Mouse (Mus musculus): ENCODE measurements around the gene Acyp1. TPM values are rescaled to one million over a fixed set of nuclear protein-coding genes. Genes with fewer than 3 reads are reported as not detected.

The Acyp1 gene
- 53.3 and 53.5 TPM in 2 replicates for polyA plus RNA-seq (2015; fragmentation: Nextera tagmentation; extraction: Ambion mirVana)

DNA sequence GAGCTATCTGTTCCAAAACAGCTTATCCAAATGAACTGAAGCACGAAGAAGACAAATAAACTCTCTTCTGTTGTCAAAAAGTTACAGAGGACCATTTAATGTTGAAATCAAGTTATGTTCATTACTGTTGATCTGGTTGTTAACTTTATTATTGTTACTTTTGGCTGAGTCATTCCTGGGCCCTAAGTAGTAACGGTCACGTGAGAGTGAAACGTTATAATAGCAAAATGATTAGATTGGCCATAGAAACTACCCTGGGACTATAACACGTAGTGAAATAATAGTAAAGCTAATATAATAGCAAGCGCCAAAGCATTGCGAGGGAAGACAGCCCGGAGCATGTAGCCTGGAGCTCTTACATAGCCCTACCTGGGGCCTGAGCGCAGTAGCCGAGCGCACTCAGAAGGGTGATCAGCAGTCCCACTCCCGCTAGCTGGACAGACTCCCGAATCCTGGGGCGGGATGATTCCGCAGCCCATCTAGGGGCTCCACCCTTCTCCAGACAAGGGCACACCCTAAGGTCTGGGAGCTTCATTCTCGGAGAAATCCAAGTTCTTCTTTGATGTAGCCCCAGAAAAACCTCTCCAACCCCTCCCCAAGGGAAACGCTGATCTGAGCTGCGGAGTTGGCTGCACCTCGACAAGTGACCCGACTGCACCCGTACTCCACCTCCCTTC lies at the start of gene Acyp1:
TSS of gene Acyp1 (minus strand) at position 630 of the 677 bp plus-strand sequence.
- H3K36me3 ChIP-seq: no peaks in the 10 kb centered on the region
- H3K4me3 ChIP-seq (replicated peaks): peak within 1 kb of the TSS; percentile 51
- no peaks in the 10 kb centered on the region for H3K9me3 ChIP-seq (replicated peaks)
- H3K9ac ChIP-seq (replicated peaks): peak within 1 kb of the TSS; percentile 55
- peak within 1 kb of the TSS; percentile 58 for H3K27ac ChIP-seq (replicated peaks)
- peak; percentile 63 for ATAC-seq (ENCODE audit: low FRiP score)
- peaks cover 21% of the 10 kb centered on the region for H3K4me1 ChIP-seq
- H3K4me2 ChIP-seq: peak within 1 kb of the TSS; percentile 93
- H3K27me3 ChIP-seq (replicated peaks): 0 out of 2 replicates have a peak, but pooled peaks cover 4% of the 10 kb centered on the region
- 8% methylated on average over 21 of the region's 21 CpGs for WGBS

GRCm38 (mm10) chr12:85337567-85338311 lies 49.5 kb upstream of the Acyp1 start:
- peaks cover 18% of the 10 kb centered on the region for H3K4me1 ChIP-seq
- 90% methylated on average over 6 of the region's 6 CpGs for WGBS
- H3K9ac ChIP-seq (replicated peaks): no peak overlapping the region
- no peak overlapping the region for H3K27ac ChIP-seq (replicated peaks)
- H3K9me3 ChIP-seq (replicated peaks): no peaks in the 10 kb centered on the region
- peaks cover 27% of the 10 kb centered on the region for H3K36me3 ChIP-seq
- H3K4me2 ChIP-seq: peak overlapping the region; percentile 90
- H3K4me3 ChIP-seq (replicated peaks): peak overlapping the region; percentile 96
- no peak for ATAC-seq (ENCODE audit: low FRiP score)
- H3K27me3 ChIP-seq (replicated peaks): no peaks in the 10 kb centered on the region

DNA sequence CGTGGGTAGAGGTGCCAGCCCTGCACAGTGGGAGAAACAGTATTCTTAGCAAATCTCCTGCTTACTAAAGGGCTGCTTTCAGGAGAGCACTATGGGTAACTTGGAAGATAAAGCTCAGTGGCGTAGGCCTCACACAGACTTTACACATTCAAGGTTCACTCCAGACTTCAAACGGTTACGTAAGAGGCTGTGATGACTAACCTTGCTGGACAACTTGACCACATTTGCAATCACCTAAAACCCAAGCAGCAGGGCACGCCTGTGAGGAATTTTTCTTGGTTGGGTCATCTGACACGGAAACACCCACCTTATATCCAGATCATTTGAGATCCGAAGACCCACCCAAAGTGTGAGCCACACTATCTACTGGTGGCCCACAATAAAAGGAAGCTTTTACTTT lies 41.9 kb upstream of the Acyp1 start:
- Histone ChIP-seq H3K36me3 (peaks cover 77% of the 10 kb centered on the region), H3K9me3 (replicated peaks) (no peaks in the 10 kb centered on the region), H3K27me3 (replicated peaks) (no peaks in the 10 kb centered on the region), H3K4me3 (replicated peaks) (no peak overlapping the region), H3K4me2 (no peak overlapping the region), H3K4me1 (no peaks in the 10 kb centered on the region), H3K9ac (replicated peaks) (no peak overlapping the region), H3K27ac (replicated peaks) (no peak overlapping the region)
- 92% methylated on average over 7 of the region's 7 CpGs for WGBS
- no peak for ATAC-seq (ENCODE audit: low FRiP score)

DNA sequence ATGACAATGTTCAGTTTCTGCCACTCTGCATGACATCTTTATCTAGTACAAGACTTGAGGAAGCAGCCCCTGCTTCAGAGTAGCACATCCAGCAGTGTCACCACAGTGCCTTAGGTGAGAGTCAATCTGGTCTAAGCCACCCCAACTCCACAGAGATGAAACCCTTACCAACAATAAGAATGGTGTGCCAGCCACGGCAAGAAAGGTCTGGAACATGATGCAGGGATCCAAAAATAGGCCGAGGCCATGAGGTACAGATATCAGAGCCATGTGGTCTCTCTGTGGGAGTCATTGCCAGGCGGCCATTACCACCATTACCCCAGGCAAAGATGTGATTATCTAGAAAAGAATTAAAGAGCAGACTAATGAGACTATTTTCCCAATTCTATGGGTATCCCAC lies 20.4 kb upstream of the Acyp1 start:
- Histone ChIP-seq H3K4me1 (peaks cover 2% of the 10 kb centered on the region; the same call in 1 of the 2 replicates), H3K36me3 (peaks cover 93% of the 10 kb centered on the region), H3K27ac (replicated peaks) (no peak overlapping the region), H3K9ac (replicated peaks) (no peak overlapping the region), H3K27me3 (replicated peaks) (no peaks in the 10 kb centered on the region), H3K4me3 (replicated peaks) (no peak overlapping the region), H3K9me3 (replicated peaks) (no peaks in the 10 kb centered on the region), H3K4me2 (no peak overlapping the region)
- ATAC-seq (ENCODE audit: low FRiP score): no peak
- 59% methylated on average over 3 of the region's 3 CpGs for WGBS

DNA sequence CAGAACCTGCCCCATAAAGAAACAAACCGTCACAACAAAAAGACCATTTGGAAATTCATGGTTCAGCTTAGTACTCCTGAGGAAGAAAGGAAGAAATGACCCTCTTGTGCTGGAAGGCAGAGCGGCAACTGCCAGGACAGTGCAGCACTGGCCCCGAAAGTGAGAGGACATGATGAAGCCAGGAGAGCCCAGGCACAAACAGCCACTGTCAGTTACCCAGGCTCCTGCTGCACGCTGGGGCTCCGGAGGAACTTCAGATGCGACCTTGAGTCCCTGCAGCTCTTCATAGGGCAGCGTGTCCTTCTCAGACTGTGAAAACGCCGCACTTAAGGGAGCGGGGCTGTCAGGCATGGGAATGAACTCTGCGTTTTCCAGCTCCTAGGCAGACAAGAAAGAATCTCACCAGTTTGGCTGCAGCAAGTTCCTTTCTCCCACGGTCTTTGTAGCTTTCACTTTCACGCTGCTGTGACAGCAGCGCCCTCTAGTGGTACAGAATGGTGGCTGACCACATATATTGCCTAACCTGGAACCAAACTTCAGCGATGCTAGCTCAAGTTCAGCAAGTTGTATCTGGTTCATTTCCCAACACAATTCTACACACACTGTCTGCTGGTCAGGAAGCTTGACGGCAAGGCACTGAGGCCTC lies 17.1 kb upstream of the Acyp1 start:
- H3K27me3 ChIP-seq (replicated peaks): no peaks in the 10 kb centered on the region
- 43% methylated on average over 16 of the region's 16 CpGs for WGBS
- peak overlapping the region; percentile 35; the same call in 1 of the 2 replicates for H3K27ac ChIP-seq (replicated peaks)
- no peak overlapping the region for H3K4me2 ChIP-seq
- H3K36me3 ChIP-seq: peaks cover 91% of the 10 kb centered on the region
- H3K9me3 ChIP-seq (replicated peaks): no peaks in the 10 kb centered on the region
- peaks cover 2% of the 10 kb centered on the region; the same call in 1 of the 2 replicates for H3K4me1 ChIP-seq
- no peak overlapping the region for H3K9ac ChIP-seq (replicated peaks)
- peak; percentile 77; the same call in 1 of the 2 replicates for ATAC-seq (ENCODE audit: low FRiP score)
- no peak overlapping the region for H3K4me3 ChIP-seq (replicated peaks)

DNA sequence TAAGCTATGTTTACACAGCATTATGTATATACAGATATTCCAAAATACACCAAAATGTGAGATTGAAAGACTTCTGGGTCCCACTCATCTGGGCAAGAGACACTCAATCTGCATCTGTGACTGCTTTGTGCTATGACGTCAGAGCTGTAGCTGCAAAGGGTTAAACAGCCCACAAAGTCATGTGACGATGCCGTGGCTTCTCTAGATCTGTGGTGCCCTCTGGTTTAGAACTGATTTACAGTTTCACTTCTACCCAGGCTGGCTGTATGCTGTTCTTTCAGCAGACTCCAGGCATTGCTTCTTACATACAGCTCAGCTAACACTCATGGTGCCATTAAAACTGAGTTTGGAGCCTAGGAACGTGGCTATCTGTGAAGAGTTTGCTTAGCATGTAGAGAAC lies 16.5 kb upstream of the Acyp1 start:
- no peak overlapping the region for H3K4me2 ChIP-seq
- peaks cover 2% of the 10 kb centered on the region; the same call in 1 of the 2 replicates for H3K4me1 ChIP-seq
- no peak overlapping the region for H3K4me3 ChIP-seq (replicated peaks)
- no peak for ATAC-seq (ENCODE audit: low FRiP score)
- H3K36me3 ChIP-seq: peaks cover 92% of the 10 kb centered on the region
- no peak overlapping the region for H3K9ac ChIP-seq (replicated peaks)
- H3K27ac ChIP-seq (replicated peaks): no peak overlapping the region
- no peaks in the 10 kb centered on the region for H3K9me3 ChIP-seq (replicated peaks)
- no peaks in the 10 kb centered on the region for H3K27me3 ChIP-seq (replicated peaks)
- WGBS: 67% methylated on average over 4 of the region's 4 CpGs

DNA sequence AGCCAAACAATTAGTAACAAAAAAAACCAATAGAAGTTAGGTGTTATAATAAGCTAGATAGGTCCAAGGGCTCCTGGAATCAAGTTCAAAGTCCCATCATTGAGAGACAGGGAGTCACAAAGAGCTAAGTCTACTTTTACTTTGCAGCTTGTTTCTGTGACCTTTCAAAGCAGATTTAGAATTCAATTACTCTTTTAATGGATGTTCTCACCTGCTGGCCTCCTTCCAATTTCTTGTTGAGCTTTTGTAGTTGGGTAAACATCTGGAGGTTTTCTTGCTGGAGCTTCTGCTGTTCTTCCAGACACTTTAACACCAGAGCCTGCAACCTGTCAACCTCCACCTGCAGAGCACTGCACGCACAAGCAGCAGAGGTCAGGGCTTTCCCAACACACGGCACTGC lies 15.0 kb upstream of the Acyp1 start:
- H3K27me3 ChIP-seq (replicated peaks): no peaks in the 10 kb centered on the region
- no peak overlapping the region for H3K27ac ChIP-seq (replicated peaks)
- peaks cover 4% of the 10 kb centered on the region; the same call in 1 of the 2 replicates for H3K4me1 ChIP-seq
- no peak overlapping the region for H3K9ac ChIP-seq (replicated peaks)
- H3K4me2 ChIP-seq: no peak overlapping the region
- no peak for ATAC-seq (ENCODE audit: low FRiP score)
- H3K9me3 ChIP-seq (replicated peaks): no peaks in the 10 kb centered on the region
- WGBS: 86% methylated on average over 2 of the region's 2 CpGs
- H3K36me3 ChIP-seq: peaks cover 78% of the 10 kb centered on the region
- H3K4me3 ChIP-seq (replicated peaks): no peak overlapping the region

GRCm38 (mm10) chr12:85298835-85299180 lies 10.6 kb upstream of the Acyp1 start:
- H3K9ac ChIP-seq (replicated peaks): no peak overlapping the region
- ATAC-seq (ENCODE audit: low FRiP score): no peak
- H3K4me3 ChIP-seq (replicated peaks): no peak overlapping the region
- H3K27ac ChIP-seq (replicated peaks): no peak overlapping the region
- peaks cover 38% of the 10 kb centered on the region for H3K36me3 ChIP-seq
- H3K9me3 ChIP-seq (replicated peaks): no peaks in the 10 kb centered on the region; the same call in 1 of the 2 replicates
- no peak overlapping the region for H3K4me2 ChIP-seq
- H3K27me3 ChIP-seq (replicated peaks): no peaks in the 10 kb centered on the region
- H3K4me1 ChIP-seq: peaks cover 10% of the 10 kb centered on the region
- 81% methylated on average over 1 of the region's 1 CpGs for WGBS

- Histone ChIP-seq H3K4me1 (peaks cover 10% of the 10 kb centered on the region), H3K36me3 (peaks cover 32% of the 10 kb centered on the region), H3K9me3 (replicated peaks) (no peaks in the 10 kb centered on the region; the same call in 1 of the 2 replicates), H3K4me2 (no peak overlapping the region), H3K4me3 (replicated peaks) (no peak overlapping the region), H3K9ac (replicated peaks) (no peak overlapping the region), H3K27ac (replicated peaks) (no peak overlapping the region), H3K27me3 (replicated peaks) (no peaks in the 10 kb centered on the region)
- no peak for ATAC-seq (ENCODE audit: low FRiP score)
- 30% methylated on average over 11 of the region's 11 CpGs for WGBS
Observed at GRCm38 (mm10) chr12:85298127-85298834, 10.0 kb upstream of the Acyp1 start.

DNA sequence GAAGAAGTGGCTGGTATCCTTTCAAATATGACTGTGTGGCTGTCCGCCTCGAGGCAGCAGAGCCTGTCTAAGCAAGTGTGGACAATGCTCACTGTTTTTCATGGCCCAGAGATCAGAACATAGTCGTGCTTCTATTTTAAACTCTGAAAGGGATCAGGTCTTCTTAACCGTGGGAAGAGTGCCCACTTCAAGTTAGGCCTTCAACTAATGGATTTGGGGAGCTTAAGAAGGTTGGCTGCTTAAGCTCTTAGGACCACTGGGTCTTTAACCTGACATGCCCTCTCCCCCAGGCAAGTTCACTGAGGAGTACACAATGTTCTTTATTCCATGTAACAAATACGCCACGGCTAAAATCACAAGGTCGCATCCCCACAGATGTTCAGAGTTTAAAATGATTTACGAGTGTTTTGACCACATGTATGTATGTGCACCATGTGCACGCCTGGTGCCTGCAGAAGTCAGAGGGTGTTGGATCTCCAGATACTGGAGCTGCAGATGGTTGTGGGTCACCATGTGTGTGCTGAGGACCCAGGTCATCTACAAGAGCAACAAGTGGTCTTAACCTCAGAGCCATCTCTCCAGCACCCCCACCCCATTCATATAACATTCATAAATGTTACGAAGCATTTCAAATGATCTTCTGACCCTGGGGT lies 9.2 kb upstream of the Acyp1 start:
- peaks cover 10% of the 10 kb centered on the region for H3K4me1 ChIP-seq
- H3K9me3 ChIP-seq (replicated peaks): no peaks in the 10 kb centered on the region; the same call in 1 of the 2 replicates
- no peak overlapping the region for H3K27ac ChIP-seq (replicated peaks)
- no peak for ATAC-seq (ENCODE audit: low FRiP score)
- H3K9ac ChIP-seq (replicated peaks): no peak overlapping the region
- 74% methylated on average over 10 of the region's 10 CpGs for WGBS
- no peak overlapping the region for H3K4me3 ChIP-seq (replicated peaks)
- peaks cover 26% of the 10 kb centered on the region for H3K36me3 ChIP-seq
- H3K4me2 ChIP-seq: no peak overlapping the region
- no peaks in the 10 kb centered on the region for H3K27me3 ChIP-seq (replicated peaks)

DNA sequence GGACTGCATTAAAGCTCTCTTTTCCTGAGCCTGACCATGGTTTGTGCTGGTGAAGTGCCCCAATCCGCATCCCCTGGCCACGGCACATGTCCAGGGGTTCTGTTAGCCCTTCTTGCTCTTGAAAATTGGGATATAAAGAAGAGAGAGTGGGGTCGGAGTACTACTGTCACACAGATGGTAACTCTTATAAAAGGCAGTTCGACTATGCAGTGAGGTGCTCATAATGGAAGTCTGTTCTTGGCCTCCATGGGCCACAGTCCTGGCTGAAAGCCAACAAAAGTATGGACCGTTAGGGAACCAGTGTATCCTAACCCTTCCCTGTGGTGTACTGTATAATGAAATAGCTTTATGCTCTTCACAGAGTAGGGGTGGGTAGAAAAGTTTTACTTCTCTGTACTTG lies 8.7 kb upstream of the Acyp1 start:
- Histone ChIP-seq H3K4me1 (peaks cover 10% of the 10 kb centered on the region), H3K27me3 (replicated peaks) (no peaks in the 10 kb centered on the region), H3K4me2 (no peak overlapping the region), H3K9ac (replicated peaks) (no peak overlapping the region), H3K36me3 (peaks cover 21% of the 10 kb centered on the region), H3K27ac (replicated peaks) (no peak overlapping the region), H3K9me3 (replicated peaks) (no peaks in the 10 kb centered on the region; the same call in 1 of the 2 replicates), H3K4me3 (replicated peaks) (no peak overlapping the region)
- ATAC-seq (ENCODE audit: low FRiP score): no peak
- 69% methylated on average over 5 of the region's 5 CpGs for whole genome bisulfite sequencing
